Mouse (Mus musculus): ENCODE data around the gene Tmem39a. TPM values are rescaled to one million over a fixed set of nuclear protein-coding genes. Genes with fewer than 3 reads are reported as not detected.

Gene Tmem39a
- polyA plus RNA-seq, 1 experiment from 2014 or later, result 29.3 TPM

GRCm38 (mm10) chr16:38562131-38562967 lies 3.9 kb downstream of the Tmem39a start:
- no peak for TF ChIP-seq CTCF (IDR thresholded peaks at IDR 0.05; ENCODE audit: low read depth)
- Histone ChIP-seq H3K9me3 (ENCODE audit: control insufficient read depth) (no peaks in the 10 kb centered on the region), H3K36me3 (ENCODE audit: control insufficient read depth, insufficient read depth) (peaks cover 4% of the 10 kb centered on the region; the same call in 1 of the 2 replicates), H3K9ac (ENCODE audit: low read depth, low read length) (peak overlapping the region; percentile 91), H3K27ac (ENCODE audit: low read depth, low read length) (peak overlapping the region; percentile 74), H3K4me3 (ENCODE audit: low read depth, low read length) (peak overlapping the region; percentile 98), H3K27me3 (replicated peaks; ENCODE audit: control insufficient read depth, insufficient read depth, low read length) (peaks cover 6% of the 10 kb centered on the region; the same call in 1 of the 2 replicates), H3K4me1 (replicated peaks; ENCODE audit: control insufficient read depth, insufficient read depth, low read length) (no peaks in the 10 kb centered on the region; the same call in 1 of the 2 replicates), H3K4me2 (replicated peaks; ENCODE audit: low read depth) (peak overlapping the region; percentile 77)
- 8% methylated on average over 37 of the region's 37 CpGs for WGBS
- peak; percentile 96 for ATAC-seq

GRCm38 (mm10) chr16:38562968-38563327 lies 4.5 kb downstream of the Tmem39a start:
- Histone ChIP-seq H3K9ac (ENCODE audit: low read depth, low read length) (peak overlapping the region; percentile 91), H3K27me3 (replicated peaks; ENCODE audit: control insufficient read depth, insufficient read depth, low read length) (peaks cover 6% of the 10 kb centered on the region; the same call in 1 of the 2 replicates), H3K27ac (ENCODE audit: low read depth, low read length) (peak overlapping the region; percentile 73), H3K4me3 (ENCODE audit: low read depth, low read length) (peak overlapping the region; percentile 98), H3K4me1 (replicated peaks; ENCODE audit: control insufficient read depth, insufficient read depth, low read length) (no peaks in the 10 kb centered on the region; the same call in 1 of the 2 replicates), H3K9me3 (ENCODE audit: control insufficient read depth) (no peaks in the 10 kb centered on the region), H3K4me2 (replicated peaks; ENCODE audit: low read depth) (peak overlapping the region; percentile 77), H3K36me3 (ENCODE audit: control insufficient read depth, insufficient read depth) (peaks cover 7% of the 10 kb centered on the region)
- peak; percentile 62; the same call in 1 of the 2 replicates for ATAC-seq
- under 1% methylated on average over 25 of the region's 25 CpGs for WGBS
- TF ChIP-seq CTCF (IDR thresholded peaks at IDR 0.05; ENCODE audit: low read depth), result no peak

GRCm38 (mm10) chr16:38563516-38563915 lies 5.0 kb downstream of the Tmem39a start:
- no peaks in the 10 kb centered on the region for H3K9me3 ChIP-seq (ENCODE audit: control insufficient read depth)

GRCm38 (mm10) chr16:38568192-38568591 lies 9.7 kb downstream of the Tmem39a start:
- Histone ChIP-seq H3K9ac (ENCODE audit: low read depth, low read length) (no peak overlapping the region), H3K27ac (ENCODE audit: low read depth, low read length) (no peak overlapping the region), H3K4me3 (ENCODE audit: low read depth, low read length) (no peak overlapping the region), H3K36me3 (ENCODE audit: control insufficient read depth, insufficient read depth) (peaks cover 41% of the 10 kb centered on the region), H3K9me3 (ENCODE audit: control insufficient read depth) (no peaks in the 10 kb centered on the region), H3K4me2 (replicated peaks; ENCODE audit: low read depth) (no peak overlapping the region), H3K27me3 (replicated peaks; ENCODE audit: control insufficient read depth, insufficient read depth, low read length) (no peaks in the 10 kb centered on the region), H3K4me1 (replicated peaks; ENCODE audit: control insufficient read depth, insufficient read depth, low read length) (no peaks in the 10 kb centered on the region; the same call in 1 of the 2 replicates)
- no peak for TF ChIP-seq CTCF (IDR thresholded peaks at IDR 0.05; ENCODE audit: low read depth)
- WGBS, result 88% methylated on average over 5 of the region's 5 CpGs
- ATAC-seq, result no peak

More at GRCm38 (mm10) chr16:38563516-38563915, 5.0 kb downstream of the Tmem39a start:
- H3K27me3 ChIP-seq (replicated peaks; ENCODE audit: control insufficient read depth, insufficient read depth, low read length), result peaks cover 6% of the 10 kb centered on the region; the same call in 1 of the 2 replicates
- H3K4me3 ChIP-seq (ENCODE audit: low read depth, low read length), result peak overlapping the region; percentile 98
- TF ChIP-seq CTCF (IDR thresholded peaks at IDR 0.05; ENCODE audit: low read depth), result no peak
- no peak overlapping the region for H3K27ac ChIP-seq (ENCODE audit: low read depth, low read length)
- 24% methylated on average over 10 of the region's 10 CpGs for WGBS
- H3K36me3 ChIP-seq (ENCODE audit: control insufficient read depth, insufficient read depth), result peaks cover 13% of the 10 kb centered on the region
- H3K4me2 ChIP-seq (replicated peaks; ENCODE audit: low read depth), result peak overlapping the region; percentile 77
- ATAC-seq, result no peak
- H3K4me1 ChIP-seq (replicated peaks; ENCODE audit: control insufficient read depth, insufficient read depth, low read length), result no peaks in the 10 kb centered on the region; the same call in 1 of the 2 replicates
- H3K9ac ChIP-seq (ENCODE audit: low read depth, low read length), result peak overlapping the region; percentile 91

- no peak overlapping the region for H3K9ac ChIP-seq (ENCODE audit: low read depth, low read length)
- ATAC-seq, result no peak
- H3K4me2 ChIP-seq (replicated peaks; ENCODE audit: low read depth), result no peak overlapping the region
- H3K4me3 ChIP-seq (ENCODE audit: low read depth, low read length), result no peak overlapping the region
- H3K27me3 ChIP-seq (replicated peaks; ENCODE audit: control insufficient read depth, insufficient read depth, low read length), result no peaks in the 10 kb centered on the region
- H3K36me3 ChIP-seq (ENCODE audit: control insufficient read depth, insufficient read depth), result peaks cover 63% of the 10 kb centered on the region
- no peak for TF ChIP-seq CTCF (IDR thresholded peaks at IDR 0.05; ENCODE audit: low read depth)
- H3K27ac ChIP-seq (ENCODE audit: low read depth, low read length), result no peak overlapping the region
- WGBS, result 98% methylated on average over 3 of the region's 3 CpGs
- H3K4me1 ChIP-seq (replicated peaks; ENCODE audit: control insufficient read depth, insufficient read depth, low read length), result no peaks in the 10 kb centered on the region
- no peaks in the 10 kb centered on the region for H3K9me3 ChIP-seq (ENCODE audit: control insufficient read depth)
Measured at GRCm38 (mm10) chr16:38571481-38571880, 13.0 kb downstream of the Tmem39a start.

GRCm38 (mm10) chr16:38584761-38585160 lies 26.3 kb downstream of the Tmem39a start:
- Histone ChIP-seq H3K36me3 (ENCODE audit: control insufficient read depth, insufficient read depth) (peaks cover 71% of the 10 kb centered on the region), H3K4me2 (replicated peaks; ENCODE audit: low read depth) (no peak overlapping the region), H3K9ac (ENCODE audit: low read depth, low read length) (no peak overlapping the region), H3K4me1 (replicated peaks; ENCODE audit: control insufficient read depth, insufficient read depth, low read length) (no peaks in the 10 kb centered on the region), H3K27ac (ENCODE audit: low read depth, low read length) (no peak overlapping the region), H3K4me3 (ENCODE audit: low read depth, low read length) (no peak overlapping the region), H3K9me3 (ENCODE audit: control insufficient read depth) (no peaks in the 10 kb centered on the region), H3K27me3 (replicated peaks; ENCODE audit: control insufficient read depth, insufficient read depth, low read length) (no peaks in the 10 kb centered on the region)
- 83% methylated on average over 7 of the region's 7 CpGs for WGBS
- ATAC-seq, result no peak
- TF ChIP-seq CTCF (IDR thresholded peaks at IDR 0.05; ENCODE audit: low read depth), result no peak
